Mouse (Mus musculus) spleen, adult 2 months (tissue): Measurements from ENCODE around the gene Opn4.

Source experiments
- CTCF ChIP-seq: fragments of 200-500 bp; IDR thresholded peaks from 2 replicates; pipeline ENCODE4 v1.5.1; 2011; ENCODE audit warnings: mild to moderate bottlenecking, inconsistent platforms; ENCODE audit not compliant: insufficient read depth, insufficient read length, insufficient replicate concordance; ENCODE audit errors: extremely low read depth
- POLR2A ChIP-seq: fragments of 200-500 bp; IDR thresholded peaks from 2 replicates; pipeline ENCODE4 v1.6.1; 2011; ENCODE audit warnings: low read depth, low read length, inconsistent platforms

GRCm38 (mm10) chr14:34555211-34555610 lies 44.7 kb downstream of the Opn4 start:
- TF ChIP-seq CTCF (no peak), POLR2A (no peak)
